Mouse (Mus musculus) ES-Bruce4 (cell line): ENCODE measurements around the gene Bicral. TPM values are rescaled to one million over a fixed set of nuclear protein-coding genes. Genes with fewer than 3 reads are reported as not detected.
A peak's percentile ranks its signal among the peaks of the same experiment; 100 is the strongest.
"Not testable (repeated sequence)": the region's sequence is repeated elsewhere in the genome, so short reads cannot be mapped to it uniquely, and the experiment has no call there.

Experiments used
- H3K27ac ChIP-seq: 2 replicates; pipeline ENCODE4 v1.5.1; 2012; ENCODE audit warnings: low read length, inconsistent platforms; ENCODE audit not compliant: insufficient read depth
- H3K27me3 ChIP-seq: 2 replicates; pipeline ENCODE4 v1.6.1; 2012; ENCODE audit warnings: mild to moderate bottlenecking, low read length, inconsistent platforms; ENCODE audit not compliant: control insufficient read depth, poor library complexity, insufficient read depth, severe bottlenecking
- H3K36me3 ChIP-seq: 2 replicates; pipeline ENCODE4 v1.6.1; 2012; ENCODE audit warnings: inconsistent platforms, mild to moderate bottlenecking, low read length, moderate library complexity; ENCODE audit not compliant: control insufficient read depth, poor library complexity, insufficient read depth, severe bottlenecking
- H3K4me1 ChIP-seq: one replicate; pipeline ENCODE4 v1.8.1; 2011; ENCODE audit warnings: low read length; ENCODE audit not compliant: control insufficient read depth, insufficient read depth
- H3K4me3 ChIP-seq: 2 replicates; pipeline ENCODE4 v1.5.1; 2011; ENCODE audit warnings: low read depth, mild to moderate bottlenecking, low read length
- H3K9ac ChIP-seq: 2 replicates; pipeline ENCODE4 v1.6.1; 2012; ENCODE audit warnings: low read depth, mild to moderate bottlenecking, inconsistent platforms; ENCODE audit not compliant: poor library complexity, severe bottlenecking
- H3K9me3 ChIP-seq: replicated peaks from 2 replicates; pipeline ENCODE4 v1.6.1; 2012; ENCODE audit warnings: mild to moderate bottlenecking, low read length, inconsistent platforms; ENCODE audit not compliant: control insufficient read depth, poor library complexity, insufficient read depth, severe bottlenecking
- CTCF ChIP-seq: IDR thresholded peaks from one replicate; pipeline ENCODE4 v1.8.1; 2011; ENCODE audit warnings: low read depth, low read length
- EP300 ChIP-seq: IDR thresholded peaks from 2 replicates; pipeline ENCODE4 v1.6.1; 2011; ENCODE audit warnings: low read depth, low read length; ENCODE audit not compliant: insufficient read depth
- POLR2A ChIP-seq: IDR thresholded peaks from one replicate; pipeline ENCODE4 v1.8.1; 2011; ENCODE audit warnings: low read length; ENCODE audit not compliant: insufficient read depth
- polyA plus RNA-seq: library from polyadenylated mRNA; stranded (reverse); fragments of >200 nt; gene quantifications from 2 replicates; pipeline ENCODE4 v1.2.4, GENCODE M21; 2011; ENCODE audit warnings: low read depth; ENCODE audit not compliant: missing spikeins, insufficient read depth, insufficient read length

Gene Bicral
- polyA plus RNA-seq, 1 experiment: 24.2 TPM

GRCm38 (mm10) chr17:46853281-46853680 is 5.0 kb downstream of the Bicral start:
- H3K36me3 ChIP-seq: no peaks in the 10 kb centered on the region
- peak overlapping the region; percentile 29 for H3K27ac ChIP-seq
- no peak overlapping the region for H3K9ac ChIP-seq
- peak overlapping the region; percentile 3; the same call in 1 of the 2 replicates for H3K4me3 ChIP-seq
- no peaks in the 10 kb centered on the region for H3K9me3 ChIP-seq
- H3K4me1 ChIP-seq: peaks cover 4% of the 10 kb centered on the region
- TF ChIP-seq POLR2A (no peak), CTCF (no peak), EP300 (no peak)
- no peaks in the 10 kb centered on the region for H3K27me3 ChIP-seq

- Histone ChIP-seq H3K36me3 (no peaks in the 10 kb centered on the region), H3K4me1 (peaks cover 4% of the 10 kb centered on the region), H3K4me3 (peak overlapping the region; percentile 17; the same call in 1 of the 2 replicates), H3K27me3 (no peaks in the 10 kb centered on the region), H3K9me3 (no peaks in the 10 kb centered on the region), H3K9ac (no peak overlapping the region), H3K27ac (peak overlapping the region; percentile 29)
- TF ChIP-seq POLR2A: peak; percentile 21
- TF ChIP-seq EP300: peak; percentile 83
- no peak for TF ChIP-seq CTCF
These were observed 5.6 kb downstream of the Bicral start for GRCm38 (mm10) chr17:46852725-46853124.

GRCm38 (mm10) chr17:46847206-46847605 is 11.1 kb downstream of the Bicral start:
- Histone ChIP-seq H3K27me3 (no peaks in the 10 kb centered on the region), H3K4me1 (peaks cover 4% of the 10 kb centered on the region), H3K4me3 (no peak overlapping the region), H3K9me3 (no peaks in the 10 kb centered on the region), H3K27ac (peak overlapping the region; percentile 10), H3K36me3 (no peaks in the 10 kb centered on the region), H3K9ac (no peak overlapping the region)
- TF ChIP-seq CTCF (no peak), EP300 (no peak)

DNA sequence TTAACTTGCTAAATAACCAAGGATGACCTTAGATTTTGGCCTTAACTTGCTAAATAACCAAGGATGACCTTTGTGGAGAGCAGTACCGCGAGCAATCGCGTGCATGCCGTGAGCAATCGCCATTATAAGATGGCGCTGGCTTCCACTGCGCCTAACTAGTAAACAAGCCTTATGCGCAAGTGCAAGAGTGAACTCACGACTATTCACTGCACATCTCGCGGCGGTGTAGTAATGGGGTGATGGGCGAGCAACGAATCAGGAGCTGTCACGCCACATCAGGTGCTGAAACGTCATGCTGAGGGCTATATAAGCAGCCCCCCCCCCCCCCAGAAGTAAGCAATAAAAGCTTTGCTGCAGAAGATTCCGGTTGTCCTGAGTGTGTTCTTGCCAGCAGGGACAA is 11.7 kb downstream of the Bicral start:
- peak; percentile 34 for TF ChIP-seq POLR2A
- TF ChIP-seq EP300: 0 out of 2 replicates have a peak, but pooled peaks have one; percentile 39
- H3K4me1 ChIP-seq, H3K27me3 ChIP-seq, H3K36me3 ChIP-seq, H3K9me3 ChIP-seq: not testable (repeated sequence)
- Histone ChIP-seq H3K4me3 (peak overlapping the region; percentile 33; the same call in 1 of the 2 replicates), H3K27ac (peak overlapping the region; percentile 54), H3K9ac (peak overlapping the region; percentile 27; the same call in 1 of the 2 replicates)

DNA sequence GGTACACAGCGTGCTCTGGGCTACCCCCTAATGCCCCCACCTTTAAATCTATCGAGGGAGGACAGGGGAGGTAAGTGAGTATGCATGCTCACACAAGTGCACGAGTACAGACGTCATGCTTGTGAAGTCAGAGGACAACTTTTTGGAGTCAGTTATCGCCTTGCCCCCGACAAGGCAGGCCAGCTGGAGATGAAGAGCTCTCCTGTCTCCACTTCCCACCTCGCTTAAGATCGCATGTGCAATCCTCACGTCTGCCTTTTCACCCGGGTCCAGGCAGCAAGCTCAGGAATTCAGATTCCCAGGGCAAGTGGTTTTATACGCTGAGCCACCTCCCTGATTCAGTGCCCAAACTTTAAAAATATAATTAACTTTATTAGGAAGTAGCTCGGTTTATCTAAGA is 13.0 kb downstream of the Bicral start:
- H3K9me3 ChIP-seq: no peaks in the 10 kb centered on the region
- no peak overlapping the region for H3K27ac ChIP-seq
- H3K4me1 ChIP-seq: peaks cover 4% of the 10 kb centered on the region

DNA sequence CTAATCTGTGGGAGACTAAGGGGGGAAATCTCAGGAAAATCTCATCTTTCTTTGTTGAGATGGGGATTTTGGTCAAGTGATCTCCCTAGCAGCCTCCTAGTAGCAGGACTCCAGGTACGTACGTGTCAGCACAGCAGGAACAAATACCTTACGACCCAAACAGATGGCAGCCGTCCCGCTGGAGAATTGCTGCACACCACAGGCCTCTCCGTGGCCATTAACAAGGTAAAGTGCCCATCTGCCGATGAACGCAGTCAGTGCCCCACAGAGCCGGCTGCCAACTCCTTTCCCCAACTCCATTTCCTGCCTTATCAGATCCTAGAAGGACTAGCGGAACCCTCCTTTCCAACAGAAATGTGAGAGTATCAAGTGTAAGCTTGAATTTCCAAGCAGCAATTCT is 13.5 kb downstream of the Bicral start:
- peaks cover 6% of the 10 kb centered on the region for H3K4me1 ChIP-seq
- peak overlapping the region; percentile 2 for H3K4me3 ChIP-seq
- H3K27me3 ChIP-seq: no peaks in the 10 kb centered on the region
- 0 out of 2 replicates have a peak overlapping the region, but pooled peaks have one; percentile 3 for H3K9ac ChIP-seq
- H3K27ac ChIP-seq: no peak overlapping the region
- H3K36me3 ChIP-seq: no peaks in the 10 kb centered on the region
- TF ChIP-seq POLR2A (no peak), EP300 (0 out of 2 replicates have a peak, but pooled peaks have one; percentile 32)
- H3K9me3 ChIP-seq: no peaks in the 10 kb centered on the region

More for the DNA sequence above, 13.0 kb downstream of the Bicral start:
- TF ChIP-seq POLR2A: no peak
- no peak for TF ChIP-seq CTCF
- no peak for TF ChIP-seq EP300
- Histone ChIP-seq H3K27me3 (no peaks in the 10 kb centered on the region), H3K36me3 (no peaks in the 10 kb centered on the region), H3K4me3 (peak overlapping the region; percentile 2), H3K9ac (0 out of 2 replicates have a peak overlapping the region, but pooled peaks have one; percentile 3)
